Mouse (Mus musculus): ENCODE measurements at regions not wholly inside any gene's neighbourhood (a gene's known extent, or its start where the extent isn't known, plus 50 kb on each side); places are given as distances from the start of the nearest gene placed in this dataset.
A peak's percentile ranks its signal among the peaks of the same experiment; 100 is the strongest.

DNA sequence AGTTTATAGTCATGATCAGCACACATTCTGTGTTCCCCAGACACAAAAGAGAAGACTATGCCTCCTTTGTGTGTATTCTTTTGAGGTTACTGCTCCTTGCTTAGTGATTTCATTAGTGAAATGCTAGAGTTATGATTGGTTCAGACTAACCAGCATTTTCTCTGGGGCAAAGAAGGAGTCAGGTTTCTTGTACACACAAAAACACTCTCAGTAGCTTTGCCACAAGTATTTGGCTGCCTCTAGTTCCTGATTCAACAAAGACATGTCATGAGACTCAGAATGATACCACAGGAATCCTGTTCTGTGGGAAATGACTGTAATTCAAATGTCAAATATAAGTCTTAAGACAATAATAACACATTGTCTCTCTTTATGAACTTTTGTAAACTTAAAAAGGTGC lies 86.9 kb downstream of the Alx1 start:
- DNase-seq (ENCODE audit: low spot score in 2 of 2): no peak

DNA sequence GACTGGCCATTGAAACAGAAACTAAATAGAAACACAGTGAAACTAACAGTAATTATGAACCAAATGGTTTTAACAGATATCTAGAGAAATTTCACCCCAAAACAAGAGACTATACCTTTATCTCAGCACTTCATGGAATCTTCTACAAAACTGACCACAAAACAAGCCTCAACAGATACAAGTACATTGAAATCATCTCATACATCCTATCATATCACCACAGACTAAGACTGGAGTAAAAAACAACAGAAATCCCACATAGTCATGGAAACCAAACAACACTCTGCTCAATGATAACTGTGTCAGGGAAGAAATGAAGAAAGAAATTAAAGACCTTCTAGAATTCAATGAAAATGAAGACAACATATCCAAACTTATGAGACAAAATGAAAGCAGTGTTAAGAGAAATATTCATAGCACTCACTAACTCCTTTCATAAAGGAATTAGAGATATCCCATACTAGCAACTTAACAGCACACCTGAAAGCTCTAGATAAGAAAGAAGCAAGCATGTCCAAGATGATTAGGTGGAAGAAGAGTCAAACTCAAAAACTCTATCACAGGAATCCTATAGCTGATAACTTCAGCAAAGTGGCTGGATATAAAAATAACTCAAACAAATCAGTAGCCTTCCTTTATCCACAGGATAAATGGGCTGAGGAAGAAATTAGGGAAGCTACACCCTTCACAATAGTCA lies 89.0 kb downstream of the Alx1 start:
- DNase-seq (ENCODE audit: low spot score in 2 of 2): no peak

DNA sequence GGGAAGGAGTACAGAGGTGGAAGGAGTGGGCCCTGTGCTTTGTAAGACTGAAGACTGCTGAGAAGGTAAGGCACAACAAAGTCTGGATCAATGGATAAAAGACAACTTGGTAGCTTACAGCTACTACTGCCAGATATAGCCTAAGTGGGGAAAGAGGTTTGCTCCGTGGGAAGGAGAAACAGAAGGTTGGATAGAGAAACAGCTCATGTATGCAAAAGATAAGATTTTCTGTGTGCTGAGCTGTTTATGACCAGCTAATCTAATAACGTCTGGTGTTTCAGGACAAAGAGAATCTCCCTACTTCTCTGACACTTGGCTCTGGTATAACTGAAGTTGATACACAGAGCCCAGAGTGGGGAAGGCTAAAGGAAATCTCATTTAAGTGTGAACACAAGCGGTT lies 98.6 kb downstream of the Alx1 start:
- DNase-seq (ENCODE audit: low spot score in 2 of 2): no peak

DNA sequence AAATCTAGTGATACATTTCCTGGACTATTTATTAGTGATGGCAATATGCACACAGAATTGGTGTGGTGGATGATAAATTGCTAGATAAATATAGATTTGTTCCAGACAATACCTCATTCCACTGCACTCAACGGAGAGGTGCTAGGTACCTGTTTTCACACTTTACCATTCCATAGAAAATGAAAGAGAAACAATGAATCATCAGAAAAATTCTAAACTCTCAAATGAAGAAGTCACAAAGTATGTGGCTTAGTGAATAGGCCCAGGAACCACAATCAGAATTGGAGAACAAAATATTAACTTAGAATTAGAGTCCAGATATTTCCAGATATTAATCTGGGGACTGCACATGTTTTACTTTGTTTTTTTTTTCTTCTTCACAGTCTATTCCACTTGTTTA lies 101.4 kb downstream of the Alx1 start:
- DNase-seq (ENCODE audit: low spot score in 2 of 2): no peak

DNA sequence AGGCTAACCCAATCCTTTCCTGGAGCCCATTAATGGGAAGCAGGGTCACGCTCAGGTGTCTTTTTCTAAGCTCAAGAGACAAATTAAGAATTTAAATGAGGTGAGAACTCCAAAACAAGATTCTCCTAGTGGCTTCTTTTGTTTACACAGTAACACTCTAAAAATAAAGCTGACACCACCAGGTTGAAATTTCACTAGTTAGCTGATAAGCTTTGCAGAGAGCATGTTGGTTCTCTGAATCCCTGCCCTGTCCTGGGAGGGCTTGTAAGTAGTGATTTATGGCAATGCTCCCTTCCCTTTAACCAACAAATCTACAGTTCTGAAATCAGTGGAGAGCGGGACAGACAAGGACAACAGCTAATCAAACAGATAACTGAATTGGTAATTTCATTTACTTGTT lies 132.6 kb downstream of the Alx1 start:
- DNase-seq (ENCODE audit: low spot score in 2 of 2): no peak

DNA sequence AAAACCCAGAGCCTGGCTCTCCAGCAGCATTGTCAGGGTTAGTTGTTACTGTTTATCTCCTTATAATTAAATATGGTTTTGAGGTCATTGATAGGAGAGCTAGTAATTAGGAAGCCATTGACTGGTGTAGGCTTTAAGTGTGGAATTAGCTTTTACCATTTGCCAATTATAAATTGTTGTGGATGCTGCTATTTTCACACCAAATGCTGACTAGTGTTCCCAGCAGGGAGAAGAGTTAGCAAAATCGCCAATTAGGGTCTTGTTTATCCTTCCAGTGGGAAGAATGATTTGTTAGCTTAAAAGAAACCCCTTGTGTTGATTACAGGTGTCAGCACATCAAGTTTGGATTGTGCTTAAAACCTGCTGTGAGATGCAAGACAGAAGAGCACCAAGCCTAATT lies 134.1 kb downstream of the Alx1 start:
- DNase-seq (ENCODE audit: low spot score in 2 of 2): no peak

DNA sequence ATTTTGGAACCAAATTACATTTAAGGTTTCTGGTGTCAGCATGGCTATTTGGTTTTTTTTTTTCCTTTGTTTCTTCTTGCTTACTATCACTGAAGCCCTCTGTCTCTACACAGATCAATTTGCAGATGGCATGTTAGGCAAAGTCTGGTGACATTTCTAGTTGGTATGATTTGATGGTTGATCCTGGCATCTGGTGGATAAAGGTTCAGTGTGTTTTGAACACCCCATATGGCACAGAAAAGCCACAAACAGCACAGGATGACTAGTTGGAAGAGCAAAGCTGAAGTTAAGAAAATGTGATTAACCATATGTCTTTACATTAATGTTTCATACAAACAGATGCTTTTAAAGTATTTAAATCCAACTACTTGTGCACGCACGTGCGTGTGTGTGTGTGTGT lies 137.6 kb downstream of the Alx1 start:
- DNase-seq (ENCODE audit: low spot score in 2 of 2): no peak

DNA sequence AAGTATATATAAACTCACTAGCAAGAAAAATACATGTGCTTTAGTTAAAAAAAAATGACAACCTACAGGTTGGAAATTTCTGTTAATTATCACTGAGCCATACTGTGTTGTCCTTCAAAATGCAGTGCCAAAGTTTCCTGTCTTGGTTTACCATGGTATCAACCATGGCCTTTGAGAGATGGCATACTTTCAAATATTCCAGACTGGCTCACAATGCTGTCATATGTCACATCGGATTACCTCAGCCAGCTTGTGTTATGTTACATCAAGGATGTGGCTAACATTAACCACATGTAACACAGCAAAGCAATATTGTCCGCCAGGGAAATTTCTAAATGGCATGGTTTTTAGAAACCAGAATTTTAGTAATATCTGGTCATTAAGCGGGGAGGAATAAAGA lies 140.3 kb downstream of the Alx1 start:
- DNase-seq (ENCODE audit: low spot score in 2 of 2): no peak

DNA sequence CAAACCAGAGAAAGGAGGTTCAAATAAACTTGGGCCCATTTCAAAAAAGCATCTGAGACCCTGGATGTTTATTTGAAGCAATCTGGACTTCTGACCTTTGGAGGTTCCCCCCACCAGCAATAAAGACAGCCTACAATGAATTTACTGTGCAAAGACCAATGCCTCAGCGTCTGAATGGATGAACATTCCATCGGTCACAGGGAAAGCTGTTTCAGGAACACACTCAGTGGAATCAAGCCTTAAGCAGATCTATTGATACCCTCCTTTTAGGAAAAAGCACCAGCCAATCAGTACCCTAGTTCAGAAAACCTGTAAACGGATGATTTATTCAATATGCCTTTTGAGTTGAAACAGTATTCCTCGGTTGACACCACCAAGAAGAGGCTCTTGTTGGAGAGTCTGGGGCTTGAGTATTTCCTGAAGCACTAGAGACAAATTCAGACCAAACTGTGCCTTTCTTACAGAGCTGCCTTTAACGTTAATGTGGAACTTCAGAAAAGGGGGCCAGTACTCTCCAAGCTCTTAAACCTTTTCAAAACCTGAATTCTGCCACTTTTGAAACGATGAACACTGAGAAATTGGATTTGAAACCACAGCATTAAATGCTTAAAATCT lies 148.1 kb downstream of the Alx1 start:
- DNase-seq (ENCODE audit: low spot score in 2 of 2): no peak

DNA sequence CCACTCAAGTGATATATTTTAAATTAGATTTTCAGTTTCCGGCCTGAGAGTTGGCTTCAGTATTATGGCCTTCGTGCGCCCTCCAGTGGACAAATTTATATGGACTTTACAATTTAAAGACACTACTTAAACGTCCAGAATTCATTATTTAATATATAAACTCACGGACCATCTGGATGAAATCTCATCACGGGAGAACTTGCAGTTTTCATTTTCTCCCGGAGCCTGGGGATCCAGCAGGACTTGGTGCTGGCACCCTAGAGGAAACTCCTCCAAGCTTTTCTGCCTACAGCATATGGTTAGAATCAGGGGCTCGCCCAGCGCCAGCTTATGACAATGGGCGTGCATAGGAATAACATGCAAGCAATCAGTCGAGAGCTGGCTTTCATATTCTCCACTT lies 152.0 kb downstream of the Alx1 start:
- peak; percentile 0 to 2 for DNase-seq (ENCODE audit: low spot score in 2 of 2)

DNA sequence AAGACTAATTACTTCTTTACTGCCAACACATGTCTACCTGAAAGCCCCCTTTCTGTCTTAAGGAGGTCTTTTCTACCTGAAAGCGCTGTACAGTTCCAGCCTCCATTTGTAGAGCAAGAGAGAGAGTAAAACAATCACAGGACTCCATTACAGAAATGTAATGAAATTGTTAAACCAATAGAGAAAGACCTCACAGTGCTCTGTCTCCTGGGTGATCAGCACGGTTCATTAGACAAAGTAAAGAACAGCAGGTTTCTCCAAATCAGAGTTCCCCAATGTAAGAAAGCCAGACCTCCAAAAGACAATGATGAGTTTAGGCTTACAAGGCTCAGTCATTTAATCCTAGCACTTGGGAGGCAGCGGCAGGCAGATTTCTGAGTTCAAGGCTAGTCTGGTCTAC lies 153.1 kb downstream of the Alx1 start:
- DNase-seq (ENCODE audit: low spot score in 2 of 2): no peak

DNA sequence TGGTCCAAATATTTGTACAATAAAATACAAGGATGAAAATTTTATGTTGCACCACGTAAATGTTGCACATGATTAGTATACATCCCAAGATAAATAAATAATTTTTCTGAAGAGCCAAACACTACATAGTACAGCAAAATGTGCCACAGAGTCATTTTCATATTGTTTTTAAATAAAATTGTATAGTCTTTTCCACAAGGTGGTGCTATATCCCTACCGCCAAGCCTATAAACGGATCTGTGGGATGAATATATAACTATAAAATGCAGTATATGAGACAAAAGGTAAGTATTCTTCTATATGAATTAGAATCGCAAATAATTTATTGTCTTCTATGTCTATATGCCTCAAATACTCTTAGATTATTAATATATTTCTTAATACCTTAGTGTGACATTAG lies 163.1 kb downstream of the Alx1 start:
- no peak for DNase-seq (ENCODE audit: low spot score in 2 of 2)

DNA sequence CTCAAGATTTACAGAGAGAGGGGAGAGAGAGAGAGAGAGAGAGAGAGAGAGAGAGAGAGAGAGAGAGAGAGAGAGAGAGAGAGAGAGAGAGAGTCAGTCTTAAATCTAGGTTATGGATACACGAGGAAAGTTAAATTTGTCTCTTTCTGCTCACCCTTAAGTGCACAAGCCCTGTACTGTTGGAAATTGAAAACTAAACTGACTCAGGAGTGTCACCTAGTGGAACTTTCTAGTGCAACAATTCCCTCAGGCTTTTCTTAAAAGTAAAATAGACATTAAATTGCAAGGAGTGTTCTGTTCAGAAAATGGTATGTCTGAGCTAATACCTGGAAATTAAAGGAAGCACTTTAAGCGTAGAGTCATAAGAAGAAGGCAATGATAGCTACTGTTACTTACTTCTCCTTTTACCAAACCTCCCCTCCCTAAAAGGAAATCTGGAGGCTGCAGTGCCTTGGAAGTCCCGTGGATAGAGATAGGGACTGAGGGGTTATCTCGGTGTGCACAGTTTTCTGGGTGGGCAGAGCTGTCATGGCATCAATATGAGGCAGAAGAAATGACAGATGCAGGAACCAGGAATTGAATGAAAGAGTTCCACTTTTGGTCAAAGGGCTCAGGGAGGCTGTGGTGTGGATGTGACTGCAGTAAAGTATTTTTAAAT lies 193.3 kb downstream of the Alx1 start:
- no peak for DNase-seq (ENCODE audit: low spot score in 2 of 2)

DNA sequence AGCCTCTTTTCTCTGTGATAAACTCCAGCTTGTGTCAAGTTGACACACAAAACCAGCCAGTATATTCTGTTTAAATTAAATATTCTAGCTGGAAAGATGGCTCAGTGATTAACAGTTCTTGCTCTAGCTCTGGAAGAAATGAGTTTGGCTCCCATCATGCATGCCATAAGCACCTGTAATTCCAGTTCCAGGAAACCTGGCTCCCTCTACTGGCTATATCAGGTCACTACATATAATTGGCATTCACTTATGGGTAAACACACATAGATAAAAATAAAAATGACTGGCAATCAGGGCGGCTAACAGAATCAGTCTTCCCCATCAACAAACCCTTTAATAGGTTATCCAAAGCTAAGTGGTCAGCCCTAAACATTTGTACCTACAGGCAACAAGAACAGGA lies 194.2 kb downstream of the Alx1 start:
- no peak for DNase-seq (ENCODE audit: low spot score in 2 of 2)

DNA sequence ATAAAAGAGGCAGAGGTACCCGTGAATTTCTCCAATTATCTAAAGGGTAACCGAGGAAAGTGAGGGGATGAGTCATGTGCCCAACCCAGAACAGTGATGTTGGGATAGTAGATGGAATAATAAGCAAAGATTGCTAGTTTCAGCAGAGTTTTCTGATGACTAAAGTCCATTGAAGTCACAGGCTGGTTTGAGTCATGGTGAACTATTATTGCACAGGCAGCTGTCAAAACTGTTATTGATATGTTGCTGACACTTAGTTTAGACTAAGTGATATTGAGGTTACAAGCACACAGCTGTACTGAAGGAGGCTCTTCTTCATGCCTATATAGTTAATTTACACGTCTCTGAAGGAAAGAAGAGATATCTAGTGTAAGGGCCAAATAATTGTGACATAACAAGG lies 200.4 kb downstream of the Alx1 start:
- DNase-seq (ENCODE audit: low spot score in 2 of 2): no peak

DNA sequence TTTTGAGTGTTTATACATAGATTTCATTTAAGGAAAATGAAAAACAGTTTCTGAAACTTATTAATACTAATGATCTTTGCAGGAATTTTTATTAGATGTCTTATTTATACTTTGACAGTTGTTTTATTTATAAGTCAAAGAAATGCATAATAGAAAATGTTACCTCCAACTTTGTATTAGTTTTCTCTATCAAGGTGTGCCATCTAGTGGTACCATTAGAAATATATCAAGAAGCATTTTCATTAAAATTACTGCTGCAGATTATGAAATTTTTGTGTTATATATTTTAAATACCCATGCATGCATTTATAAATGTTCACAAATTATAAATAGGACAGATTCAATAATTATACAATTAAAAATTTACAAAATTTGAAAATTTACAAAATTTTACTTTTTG lies 206.6 kb downstream of the Alx1 start:
- no peak for DNase-seq (ENCODE audit: low spot score in 2 of 2)

DNA sequence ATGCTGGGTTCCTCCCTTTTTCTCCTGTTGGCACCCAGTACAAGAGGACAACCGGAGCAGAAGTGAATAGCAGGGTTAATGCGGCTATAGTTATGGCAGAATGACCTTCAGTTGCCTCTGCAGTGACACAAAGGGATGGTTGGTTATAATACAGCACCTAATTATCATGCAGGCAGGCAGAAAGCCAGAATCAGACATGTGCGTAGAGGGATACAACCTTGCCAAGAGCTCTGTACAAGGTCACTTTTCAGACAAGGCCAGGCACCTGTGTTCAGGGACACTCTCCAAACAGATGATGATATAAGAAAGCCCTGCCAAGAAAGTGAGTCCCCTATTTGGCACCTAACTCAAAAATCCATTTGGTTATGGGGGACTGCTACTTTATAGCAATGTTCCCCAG lies 228.6 kb downstream of the Alx1 start:
- DNase-seq (ENCODE audit: low spot score in 2 of 2): no peak

DNA sequence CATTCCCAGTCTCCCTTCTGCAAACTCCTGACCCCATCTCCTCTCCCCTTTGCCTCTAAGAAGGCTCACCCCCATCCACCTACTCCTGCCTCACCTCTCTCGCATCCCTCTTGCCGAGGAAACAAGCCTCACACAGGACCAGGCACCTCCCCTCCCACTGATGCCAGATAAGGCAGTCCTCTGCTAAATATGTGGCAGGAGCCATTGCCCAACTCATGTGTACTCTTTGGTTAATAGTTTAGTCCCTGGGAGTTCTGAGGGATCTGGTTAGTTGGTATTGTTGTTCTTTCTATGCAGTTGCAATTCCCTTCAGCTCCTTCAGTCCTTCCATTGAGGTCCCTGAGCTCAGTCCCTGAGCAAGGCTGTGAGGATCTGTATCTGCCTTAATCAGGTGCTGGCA lies 250.8 kb downstream of the Alx1 start:
- DNase-seq (ENCODE audit: low spot score in 2 of 2): no peak

DNA sequence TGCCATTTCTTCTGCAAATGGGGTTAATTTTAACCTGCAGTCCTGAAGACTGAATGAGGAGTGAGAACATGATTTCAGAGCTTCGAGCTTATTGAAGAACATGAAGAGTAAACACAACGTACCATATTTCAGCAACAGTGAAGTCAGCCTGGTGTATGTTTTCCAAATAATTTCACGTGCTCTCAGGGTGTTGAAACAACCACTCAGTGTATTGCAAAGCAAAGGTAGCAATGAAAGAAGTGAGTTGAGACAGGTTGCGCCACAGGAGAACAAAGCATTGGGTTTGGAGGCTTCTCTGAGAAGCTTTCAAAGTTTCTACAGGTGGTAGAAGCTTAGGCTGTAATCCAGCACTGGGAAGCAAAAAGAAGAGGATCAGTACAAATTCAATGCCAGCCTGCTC lies 251.7 kb downstream of the Rassf9 start:
- DNase-seq (ENCODE audit: low spot score in 2 of 2): no peak

DNA sequence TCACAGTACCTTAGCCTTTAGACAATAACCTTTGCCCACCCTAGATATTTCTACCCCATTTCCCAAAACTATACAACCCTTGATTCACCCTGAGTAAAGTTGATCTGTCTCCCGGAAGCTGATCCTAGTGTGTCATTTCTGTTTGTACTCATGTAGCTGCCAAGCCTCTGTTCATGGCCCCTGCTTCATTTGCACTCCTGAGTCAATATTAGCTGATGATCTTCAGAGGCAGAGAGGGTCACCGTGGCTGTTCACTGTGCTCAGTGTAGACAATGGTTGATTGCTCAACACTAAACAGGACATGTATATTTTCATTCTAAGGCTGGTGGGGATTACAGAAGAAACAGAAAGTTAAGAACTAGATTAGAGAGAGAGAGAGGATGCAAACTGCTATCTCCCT lies 250.4 kb downstream of the Rassf9 start:
- DNase-seq (ENCODE audit: low spot score in 2 of 2): no peak

DNA sequence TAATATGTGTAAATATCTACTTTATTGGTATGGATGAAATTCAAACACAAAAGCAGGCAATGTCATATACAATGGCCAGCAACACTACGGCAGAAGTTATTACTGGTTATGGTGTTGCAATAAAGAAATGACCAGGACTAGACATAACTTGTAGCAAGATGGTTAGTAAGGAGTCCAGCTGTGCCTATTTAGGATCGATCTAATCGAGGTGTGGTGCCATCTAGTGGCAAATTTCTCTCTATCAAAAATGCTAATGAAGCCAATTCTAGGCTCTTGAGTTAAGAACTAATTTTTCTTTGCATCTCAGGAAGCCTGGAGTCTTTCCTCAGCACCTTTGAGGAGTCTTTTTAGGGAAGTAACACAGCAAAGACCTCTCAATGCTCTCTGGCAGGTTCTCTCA lies 223.2 kb downstream of the Rassf9 start:
- DNase-seq (ENCODE audit: low spot score in 2 of 2): no peak

DNA sequence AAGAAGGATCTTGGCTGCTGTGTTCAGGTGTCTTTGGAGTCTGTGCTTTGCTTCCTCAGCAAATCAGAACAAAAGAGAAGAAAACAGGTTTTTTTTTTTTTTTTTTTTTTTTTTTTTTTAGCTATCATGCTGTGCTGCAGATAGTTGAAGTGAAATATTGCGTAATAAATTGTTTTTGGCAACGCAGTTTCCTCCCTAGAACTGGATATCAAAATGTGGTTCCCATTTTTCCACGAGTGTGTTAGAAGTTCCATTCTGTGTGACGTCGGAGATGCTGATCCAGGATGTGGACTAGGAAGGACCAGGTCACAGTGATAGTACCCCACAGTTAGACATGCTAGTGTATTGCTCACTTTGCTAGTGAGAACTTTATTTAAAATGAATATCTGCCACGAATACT lies 220.4 kb downstream of the Rassf9 start:
- no peak for DNase-seq (ENCODE audit: low spot score in 2 of 2)

DNA sequence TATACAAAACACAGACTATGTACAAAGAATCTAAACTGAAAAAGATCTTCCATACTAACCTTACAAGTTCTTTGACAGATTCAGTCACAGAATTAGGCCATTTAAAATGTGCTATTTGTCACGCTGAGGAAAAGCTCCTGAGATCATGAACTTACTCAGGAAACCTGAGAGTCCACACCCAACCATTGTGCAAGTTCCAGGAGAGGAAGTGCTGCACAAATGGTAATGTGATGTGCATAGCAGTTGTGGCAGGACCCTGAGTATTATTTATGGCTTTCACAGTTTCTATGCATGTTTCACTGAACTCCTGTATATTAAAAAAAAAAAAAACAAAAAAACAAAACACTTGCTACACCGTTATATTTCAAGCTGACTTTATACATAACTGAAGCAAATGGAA lies 200.2 kb downstream of the Rassf9 start:
- no peak for DNase-seq (ENCODE audit: low spot score in 2 of 2)

DNA sequence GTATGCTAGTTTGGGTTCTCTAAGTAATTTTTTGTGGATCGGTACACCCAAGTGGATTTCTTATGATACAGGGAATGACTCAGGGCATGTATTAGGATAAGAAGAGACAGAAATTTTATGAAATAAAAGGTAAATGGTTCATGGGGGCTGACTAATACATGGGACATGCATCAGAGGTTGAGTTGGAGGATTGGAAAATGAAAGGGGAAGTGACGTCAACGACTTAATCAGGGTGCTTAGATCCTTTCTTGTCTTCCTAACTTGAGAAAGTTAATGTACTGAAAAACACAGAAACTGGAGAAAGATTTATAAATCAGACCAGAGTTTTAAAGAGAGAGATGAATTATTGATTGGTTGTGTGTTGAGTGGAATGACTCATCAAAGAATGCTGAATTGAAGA lies 193.8 kb downstream of the Rassf9 start:
- DNase-seq (ENCODE audit: low spot score in 2 of 2): no peak

Measured in right cerebral cortex, postnatal 36 days (tissue).